Mouse (Mus musculus): ENCODE measurements around the gene Atp8a2.

GRCm38 (mm10) chr14:59988860-59989259 is 208.1 kb downstream of the Atp8a2 start:
- TF ChIP-seq CTCF (IDR thresholded peaks at IDR 0.05; ENCODE audit: extremely low read depth, insufficient read depth, low read length) (no peak), POLR2A (IDR thresholded peaks at IDR 0.05; ENCODE audit: extremely low read depth, insufficient read depth, low read length) (no peak)
